Mouse (Mus musculus) intestine, embryonic 14.5 days (tissue): ENCODE measurements around the gene Borcs8. TPM values are rescaled to one million over a fixed set of nuclear protein-coding genes. Genes with fewer than 3 reads are reported as not detected.

Experiments
- ATAC-seq: fragments of 200-750 bp; cut with Nextera tagmentation; replicated peaks from 2 replicates; pipeline ENCODE4 v1.8.0; 2017; ENCODE audit warnings: low read depth, moderate number of reproducible peaks, moderate TSS enrichment, moderate library complexity; ENCODE audit not compliant: low FRiP score, low TSS enrichment
- DNase-seq: peaks from one replicate; pipeline ENCODE4 v3.0.0-alpha.2; 2018; ENCODE audit warnings: low spot score
- H3K27ac ChIP-seq: fragments of 300-500 bp; sonication (generic); 2 replicates; pipeline ENCODE4 v1.5.1; 2014; ENCODE audit warnings: low read depth, mild to moderate bottlenecking, control low read depth
- H3K27me3 ChIP-seq: fragments of 300-500 bp; sonication (generic); replicated peaks from 2 replicates; pipeline ENCODE4 v1.6.1; 2014; ENCODE audit warnings: low read length, control low read depth; ENCODE audit not compliant: control insufficient read depth, insufficient read depth
- H3K36me3 ChIP-seq: fragments of 300-500 bp; sonication (generic); 2 replicates; pipeline ENCODE4 v1.6.1; 2014; ENCODE audit warnings: low read length, control low read depth; ENCODE audit not compliant: control insufficient read depth, insufficient read depth
- H3K4me1 ChIP-seq: fragments of 300-500 bp; sonication (generic); replicated peaks from 2 replicates; pipeline ENCODE4 v1.6.1; 2014; ENCODE audit warnings: low read length, control low read depth, mixed read lengths; ENCODE audit not compliant: control insufficient read depth, insufficient read depth
- H3K4me2 ChIP-seq: fragments of 300-500 bp; sonication (generic); 2 replicates; pipeline ENCODE4 v1.6.1; 2014; ENCODE audit warnings: low read length
- H3K4me3 ChIP-seq: fragments of 300-500 bp; sonication (generic); 2 replicates; pipeline ENCODE4 v1.5.1; 2014; ENCODE audit warnings: low read depth, low read length, control low read depth, mixed read lengths
- H3K9ac ChIP-seq: fragments of 300-500 bp; sonication (generic); 2 replicates; pipeline ENCODE4 v1.6.1; 2014; ENCODE audit warnings: mild to moderate bottlenecking, low read length
- H3K9me3 ChIP-seq: fragments of 300-500 bp; sonication (generic); 2 replicates; pipeline ENCODE4 v1.6.1; 2016; ENCODE audit warnings: low read length, control low read depth; ENCODE audit not compliant: control insufficient read depth
- WGBS: fragments of 180-500 bp; shearing (Covaris S2); extraction: QIAGEN DNeasy Blood & Tissue Kit; methylation state at CpG from one replicate; pipeline ENCODE4 v1.1.7; 2014; 5-methylcytosine and 5-hydroxymethylcytosine counted together
- polyA plus RNA-seq: library from polyadenylated mRNA; unstranded; fragments of >200 nt; fragmentation: Nextera tagmentation; extraction: Ambion mirVana; gene quantifications from 2 replicates; pipeline ENCODE4 v1.2.1, GENCODE M21; 2014

Borcs8 gene
- polyA plus RNA-seq, 1 experiment from 2014 or later: 50.8 TPM

DNA sequence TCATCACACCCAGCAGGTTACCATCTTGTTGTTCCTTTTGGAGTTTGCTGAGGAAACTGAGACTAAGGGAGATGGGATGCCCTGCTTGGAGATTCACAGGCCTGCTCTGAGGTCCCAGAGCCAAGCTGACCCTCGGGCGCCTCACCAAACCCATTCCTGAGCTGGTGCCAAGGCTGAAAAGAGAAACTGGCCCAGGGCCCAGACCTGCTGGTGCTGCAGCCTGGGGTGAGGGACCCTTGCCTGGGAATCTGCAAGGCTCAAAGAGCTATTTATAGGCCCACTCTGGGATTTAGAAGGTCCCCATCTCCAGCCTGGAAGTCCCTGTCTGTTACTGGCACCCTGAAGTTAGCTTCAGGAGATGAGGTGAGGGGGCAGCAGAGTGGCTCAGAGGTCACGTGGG, 10.9 kb upstream of the Borcs8 start:
- Histone ChIP-seq H3K27me3 (0 out of 2 replicates have a peak, but pooled peaks cover 2% of the 10 kb centered on the region), H3K4me3 (no peak overlapping the region), H3K36me3 (peaks cover 10% of the 10 kb centered on the region), H3K4me1 (peaks cover 6% of the 10 kb centered on the region; the same call in 1 of the 2 replicates), H3K4me2 (no peak overlapping the region), H3K9me3 (no peaks in the 10 kb centered on the region), H3K27ac (no peak overlapping the region), H3K9ac (no peak overlapping the region)
- DNase-seq (no peak), ATAC-seq (no peak)
- 71% methylated on average over 3 of the region's 3 CpGs for WGBS

DNA sequence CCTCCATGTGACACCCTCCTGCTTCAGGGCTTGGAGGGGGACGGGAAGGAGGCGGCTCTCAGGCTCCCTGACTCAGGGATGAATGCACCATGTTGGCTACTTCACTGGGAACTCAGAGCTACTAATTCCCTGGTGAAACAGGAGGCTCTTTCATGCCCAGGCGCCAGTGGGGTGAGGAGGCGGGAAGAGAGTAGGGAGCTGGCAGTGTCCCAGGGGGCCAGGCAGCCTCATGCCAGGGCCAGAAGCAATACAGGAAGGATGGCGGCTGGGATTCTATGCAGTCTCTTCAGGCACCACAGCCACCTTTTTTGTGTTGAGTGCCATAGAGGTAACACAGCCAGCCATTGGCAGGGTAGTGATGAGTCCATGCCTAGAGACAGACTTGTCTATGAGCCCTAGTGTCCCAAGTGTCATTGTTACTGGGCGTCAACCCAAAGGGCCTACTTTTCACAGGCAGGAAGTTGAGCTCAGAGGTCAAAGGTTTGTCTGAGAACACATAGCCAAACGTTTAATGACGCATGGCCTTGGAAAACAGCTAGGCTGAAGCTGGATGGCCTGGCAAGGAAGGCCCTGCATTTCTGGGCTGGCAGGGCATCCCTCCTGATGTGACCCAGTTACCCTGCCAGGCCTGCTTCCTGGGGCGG, 9.9 kb upstream of the Borcs8 start:
- H3K27ac ChIP-seq: no peak overlapping the region
- 62% methylated on average over 9 of the region's 9 CpGs for WGBS

GRCm38 (mm10) chr8:70130066-70130465, 9.2 kb upstream of the Borcs8 start:
- H3K4me2 ChIP-seq: no peak overlapping the region
- no peak for ATAC-seq
- H3K27ac ChIP-seq: no peak overlapping the region
- peaks cover 6% of the 10 kb centered on the region; the same call in 1 of the 2 replicates for H3K4me1 ChIP-seq
- H3K4me3 ChIP-seq: no peak overlapping the region
- peaks cover 26% of the 10 kb centered on the region for H3K36me3 ChIP-seq
- DNase-seq: no peak
- 80% methylated on average over 3 of the region's 3 CpGs for WGBS
- no peak overlapping the region for H3K9ac ChIP-seq
- H3K27me3 ChIP-seq: 0 out of 2 replicates have a peak, but pooled peaks cover 1% of the 10 kb centered on the region
- H3K9me3 ChIP-seq: no peaks in the 10 kb centered on the region

More for the DNA sequence above, 9.9 kb upstream of the Borcs8 start:
- no peak overlapping the region for H3K4me2 ChIP-seq
- H3K27me3 ChIP-seq: 0 out of 2 replicates have a peak, but pooled peaks cover 2% of the 10 kb centered on the region
- peaks cover 6% of the 10 kb centered on the region; the same call in 1 of the 2 replicates for H3K4me1 ChIP-seq
- ATAC-seq (no peak), DNase-seq (no peak)
- H3K9ac ChIP-seq: no peak overlapping the region
- H3K9me3 ChIP-seq: no peaks in the 10 kb centered on the region
- H3K4me3 ChIP-seq: no peak overlapping the region
- H3K36me3 ChIP-seq: peaks cover 20% of the 10 kb centered on the region

DNA sequence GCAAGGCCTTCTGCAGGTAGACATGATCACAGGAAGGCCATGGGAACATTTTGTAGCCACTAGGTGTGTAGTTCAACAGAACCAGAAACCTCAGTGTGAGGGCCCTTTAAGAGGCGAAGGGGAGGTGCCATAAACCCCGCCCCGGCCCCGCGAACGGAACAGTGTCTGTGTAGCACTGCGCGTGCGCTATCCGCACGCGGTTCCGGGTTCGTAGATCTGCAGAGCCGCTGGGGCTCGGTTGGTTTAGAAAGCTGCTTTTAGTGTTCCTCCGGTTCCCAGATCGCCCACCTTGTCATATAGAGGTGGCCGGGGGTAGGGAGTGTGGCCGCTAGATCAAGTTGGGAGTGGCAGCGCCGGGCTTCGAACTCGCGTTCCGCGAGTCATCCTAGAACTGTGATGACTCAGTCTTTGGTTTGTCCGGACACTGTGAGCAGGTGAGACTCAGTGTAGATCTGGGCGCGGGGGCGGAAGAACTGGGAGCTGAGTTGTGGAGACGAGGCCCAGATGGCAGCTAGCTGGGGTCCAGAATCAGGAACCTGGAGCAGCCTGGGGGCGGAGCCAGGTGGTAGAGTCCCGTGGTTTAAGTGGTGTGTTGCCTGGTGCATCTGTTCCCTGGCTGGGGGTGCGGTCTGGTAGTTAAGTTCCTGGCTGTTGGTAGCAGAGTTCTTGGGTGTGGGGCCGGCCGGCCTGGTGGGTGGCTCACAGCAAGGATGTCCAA, 8.0 kb upstream of the Borcs8 start, which contains the start of gene Nr2c2ap:
TSS of gene Nr2c2ap (plus strand) at position 168 of the 718 bp plus-strand sequence.
- peaks cover 6% of the 10 kb centered on the region; the same call in 1 of the 2 replicates for H3K4me1 ChIP-seq
- WGBS: under 1% methylated on average over 37 of the region's 37 CpGs
- ATAC-seq: peak; percentile 89
- DNase-seq: peak; percentile 87
- H3K27ac ChIP-seq: 0 out of 2 replicates have a peak within 1 kb of the TSS, but pooled peaks have one; percentile 17
- H3K9me3 ChIP-seq: no peaks in the 10 kb centered on the region
- peak within 1 kb of the TSS; percentile 60 for H3K9ac ChIP-seq
- H3K27me3 ChIP-seq: no peaks in the 10 kb centered on the region
- peaks cover 38% of the 10 kb centered on the region for H3K36me3 ChIP-seq
- peak within 1 kb of the TSS; percentile 60 for H3K4me2 ChIP-seq
- H3K4me3 ChIP-seq: peak within 1 kb of the TSS; percentile 61

DNA sequence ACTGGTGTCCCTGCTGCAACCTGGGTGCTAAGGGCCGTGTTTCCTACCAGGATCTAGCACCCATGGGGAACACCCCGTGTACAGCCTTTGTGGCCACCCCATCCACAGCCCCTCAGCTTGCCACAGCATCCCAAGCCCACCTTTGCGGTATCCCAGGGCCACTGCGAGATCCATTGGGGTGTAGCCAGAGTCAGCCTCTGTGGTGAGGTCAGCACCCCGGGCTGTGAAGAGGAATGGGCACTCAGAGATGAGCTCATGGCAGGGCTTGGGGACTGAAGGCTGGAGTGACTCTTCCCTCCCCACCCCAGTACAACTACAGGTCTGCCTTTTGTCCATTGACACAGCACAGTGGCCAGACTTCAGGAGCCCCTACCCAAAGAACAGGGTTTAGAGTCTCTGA, 5.2 kb upstream of the Borcs8 start:
- no peaks in the 10 kb centered on the region for H3K9me3 ChIP-seq
- H3K27me3 ChIP-seq: no peaks in the 10 kb centered on the region
- peaks cover 44% of the 10 kb centered on the region for H3K36me3 ChIP-seq
- WGBS: 93% methylated on average over 5 of the region's 5 CpGs
- H3K4me1 ChIP-seq: peaks cover 13% of the 10 kb centered on the region
- H3K27ac ChIP-seq: no peak overlapping the region
- H3K4me2 ChIP-seq: no peak overlapping the region
- no peak overlapping the region for H3K9ac ChIP-seq
- DNase-seq (no peak), ATAC-seq (no peak)
- no peak overlapping the region for H3K4me3 ChIP-seq

GRCm38 (mm10) chr8:70134931-70135330, 4.4 kb upstream of the Borcs8 start:
- no peak overlapping the region for H3K27ac ChIP-seq
- no peak overlapping the region for H3K4me3 ChIP-seq
- no peak overlapping the region for H3K9ac ChIP-seq
- peaks cover 44% of the 10 kb centered on the region for H3K36me3 ChIP-seq
- H3K4me2 ChIP-seq: no peak overlapping the region
- DNase-seq (no peak), ATAC-seq (no peak)
- peaks cover 13% of the 10 kb centered on the region for H3K4me1 ChIP-seq
- WGBS: 87% methylated on average over 9 of the region's 9 CpGs
- H3K27me3 ChIP-seq: no peaks in the 10 kb centered on the region
- H3K9me3 ChIP-seq: no peaks in the 10 kb centered on the region

DNA sequence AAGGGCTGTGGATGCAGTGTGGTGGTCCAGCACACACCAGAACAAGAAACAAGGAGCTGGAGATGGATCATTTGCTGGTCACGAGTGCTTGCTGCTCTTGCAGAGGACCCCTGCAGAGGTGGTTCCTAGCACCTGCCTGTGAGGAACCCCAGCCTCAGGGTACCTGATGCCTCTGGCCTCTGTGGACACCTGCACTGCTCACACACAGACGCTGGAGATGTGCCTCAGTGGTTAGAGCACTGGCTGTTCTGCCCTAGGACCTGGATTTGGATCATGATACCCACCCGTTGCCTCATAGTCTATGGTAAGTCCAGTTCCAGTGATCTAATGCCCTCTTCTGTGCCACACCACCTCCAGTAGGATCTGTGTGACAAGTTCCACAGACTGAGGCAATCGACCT, 2.7 kb upstream of the Borcs8 start:
- Histone ChIP-seq H3K4me1 (peaks cover 21% of the 10 kb centered on the region), H3K9me3 (no peaks in the 10 kb centered on the region), H3K9ac (no peak overlapping the region), H3K4me3 (no peak overlapping the region), H3K27me3 (no peaks in the 10 kb centered on the region), H3K36me3 (peaks cover 44% of the 10 kb centered on the region), H3K27ac (no peak overlapping the region), H3K4me2 (no peak overlapping the region)
- ATAC-seq (no peak), DNase-seq (no peak)
- 80% methylated on average over 4 of the region's 4 CpGs for WGBS

DNA sequence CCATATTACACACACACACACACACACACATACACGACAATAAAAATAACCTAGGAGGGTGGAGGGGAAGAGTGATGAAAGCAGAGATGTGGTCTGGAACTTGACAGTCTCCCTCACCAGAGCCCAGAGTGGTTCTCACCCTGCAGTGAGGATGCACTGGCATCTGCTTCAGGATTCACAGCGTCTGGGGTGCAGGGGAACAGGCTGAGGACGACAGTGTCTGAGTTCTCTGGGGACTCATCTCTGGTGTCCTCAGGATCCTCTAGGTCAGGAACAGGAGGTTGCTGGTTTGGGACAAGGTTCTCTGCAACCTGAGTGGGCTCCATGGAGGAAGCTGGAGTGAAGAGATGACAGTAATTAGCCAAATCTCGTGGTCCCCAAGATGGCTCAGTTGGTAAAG, 1.4 kb upstream of the Borcs8 start:
- Histone ChIP-seq H3K36me3 (peaks cover 46% of the 10 kb centered on the region), H3K9ac (peak overlapping the region; percentile 39; the same call in 1 of the 2 replicates), H3K27ac (no peak overlapping the region), H3K4me1 (peaks cover 16% of the 10 kb centered on the region), H3K4me3 (peak overlapping the region; percentile 94; the same call in 1 of the 2 replicates), H3K4me2 (peak overlapping the region; percentile 78), H3K9me3 (no peaks in the 10 kb centered on the region), H3K27me3 (no peaks in the 10 kb centered on the region)
- 78% methylated on average over 4 of the region's 4 CpGs for WGBS
- DNase-seq: no peak
- ATAC-seq: no peak
